Mouse (Mus musculus) CH12.LX (cell line): ENCODE measurements around the gene Fosb. TPM values are rescaled to one million over a fixed set of nuclear protein-coding genes. Genes with fewer than 3 reads are reported as not detected.
"Not testable (repeated sequence)": the region's sequence is repeated elsewhere in the genome, so short reads cannot be mapped to it uniquely, and the experiment has no call there.

ENCODE experiments used
- DNase-seq: peaks from one replicate; pipeline ENCODE4 v3.0.0-alpha.2; 2013; ENCODE audit errors: extremely low read depth
- H3K27ac ChIP-seq: 2 replicates; pipeline ENCODE4 v1.5.1; 2012; ENCODE audit warnings: low read depth, mild to moderate bottlenecking, control low read depth, moderate library complexity; ENCODE audit not compliant: insufficient read depth
- H3K27me3 ChIP-seq: replicated peaks from 2 replicates; pipeline ENCODE3; 2012; ENCODE audit warnings: inconsistent platforms
- H3K36me3 ChIP-seq, 2 experiments: replicated peaks in 1 of 2; 2 replicates each; pipeline versions ENCODE3 to v1.6.1; 2012; ENCODE audit warnings: inconsistent platforms in 1 of 2, low read length in 1 of 2, mild to moderate bottlenecking in 1 of 2, mixed read lengths in 1 of 2, moderate library complexity in 1 of 2; ENCODE audit not compliant: control insufficient read depth in 1 of 2, insufficient read depth in 1 of 2
- H3K4me1 ChIP-seq, 2 experiments: 2 replicates each; pipeline ENCODE4 v1.6.1; 2012; ENCODE audit warnings: inconsistent platforms in 1 of 2, moderate library complexity in 1 of 2; ENCODE audit not compliant: insufficient read depth in 2 of 2, control insufficient read depth in 1 of 2
- H3K4me2 ChIP-seq: 2 replicates; pipeline ENCODE4 v1.6.1; 2012; ENCODE audit warnings: low read depth, mild to moderate bottlenecking, control low read depth; ENCODE audit not compliant: poor library complexity, insufficient read depth, severe bottlenecking
- H3K4me3 ChIP-seq, 3 experiments: fragments of 150-350 bp in 1 of 3; sonication (generic) in 1 of 3; replicated peaks in 1 of 3; 2 replicates each; pipeline versions ENCODE3 to v1.5.1; 2011 to 2012; ENCODE audit warnings: low read depth in 2 of 3, low read length in 2 of 3, mild to moderate bottlenecking in 2 of 3, moderate library complexity in 2 of 3, control low read depth in 1 of 3, improper control_type of control experiment in 1 of 3, inconsistent platforms in 1 of 3, mixed read lengths in 1 of 3; ENCODE audit not compliant: poor library complexity in 1 of 3
- H3K79me2 ChIP-seq: replicated peaks from 2 replicates; pipeline ENCODE4 v1.6.1; 2012; ENCODE audit warnings: mild to moderate bottlenecking, moderate library complexity; ENCODE audit not compliant: control insufficient read depth, poor library complexity, insufficient read depth, severe bottlenecking; ENCODE audit errors: extremely low read depth
- H3K9ac ChIP-seq: 2 replicates; pipeline ENCODE4 v1.6.1; 2012; ENCODE audit warnings: low read depth, mild to moderate bottlenecking, control low read depth, moderate library complexity; ENCODE audit not compliant: insufficient read depth
- H3K9me3 ChIP-seq: replicated peaks from 2 replicates; pipeline ENCODE3; 2012; ENCODE audit warnings: low read length, inconsistent platforms, mixed read lengths
- BHLHE40 ChIP-seq: IDR thresholded peaks from 2 replicates; pipeline ENCODE4 v1.6.1; 2011; ENCODE audit warnings: mild to moderate bottlenecking, low read depth, low read length, improper control_type of control experiment
- CTCF ChIP-seq, 2 experiments: IDR thresholded peaks in 1 of 2; conservative IDR thresholded peaks in 1 of 2; 2 replicates each; pipeline ENCODE4 v1.5.1; 2011 to 2012; ENCODE audit warnings: low read depth in 2 of 2, low read length in 2 of 2, improper control_type of control experiment in 1 of 2, inconsistent platforms in 1 of 2, mild to moderate bottlenecking in 1 of 2, moderate library complexity in 1 of 2
- EP300 ChIP-seq: IDR thresholded peaks from 2 replicates; pipeline ENCODE4 v1.6.1; 2011; ENCODE audit warnings: low read length, improper control_type of control experiment
- ETS1 ChIP-seq: conservative IDR thresholded peaks from 2 replicates; pipeline ENCODE4 v1.6.1; 2012; ENCODE audit warnings: low read depth, mild to moderate bottlenecking, inconsistent platforms, low read length, improper control_type of control experiment, moderate library complexity
- GABPA ChIP-seq: IDR thresholded peaks from 2 replicates; pipeline ENCODE4 v1.6.1; 2012; ENCODE audit warnings: low read depth, low read length, improper control_type of control experiment, inconsistent platforms; ENCODE audit not compliant: insufficient replicate concordance
- IRF4 ChIP-seq: IDR thresholded peaks from 2 replicates; pipeline ENCODE4 v1.6.1; 2014; ENCODE audit warnings: low read depth, mild to moderate bottlenecking, inconsistent platforms, low read length, improper control_type of control experiment
- JUN ChIP-seq: IDR thresholded peaks from 2 replicates; pipeline ENCODE4 v1.6.1; 2011; ENCODE audit warnings: low read depth, mild to moderate bottlenecking, low read length, improper control_type of control experiment, moderate library complexity; ENCODE audit not compliant: insufficient read depth
- MAX ChIP-seq: IDR thresholded peaks from 2 replicates; pipeline ENCODE4 v1.6.1; 2011; ENCODE audit warnings: low read length, improper control_type of control experiment
- NELFE ChIP-seq: IDR thresholded peaks from 2 replicates; pipeline ENCODE4 v1.6.1; 2011; ENCODE audit warnings: low read depth, low read length, improper control_type of control experiment
- POLR2AphosphoS2 ChIP-seq: IDR thresholded peaks from 2 replicates; pipeline ENCODE4 v1.6.1; 2011; ENCODE audit warnings: low read depth, low read length, improper control_type of control experiment
- RAD21 ChIP-seq: IDR thresholded peaks from 2 replicates; pipeline ENCODE4 v1.6.1; 2011; ENCODE audit warnings: low read depth, mild to moderate bottlenecking, low read length, improper control_type of control experiment, moderate library complexity
- RCOR1 ChIP-seq: conservative IDR thresholded peaks from 2 replicates; pipeline ENCODE4 v1.6.1; 2012; ENCODE audit warnings: low read depth, mild to moderate bottlenecking, inconsistent platforms, low read length, improper control_type of control experiment
- SIN3A ChIP-seq: IDR thresholded peaks from 2 replicates; pipeline ENCODE4 v1.6.1; 2012; ENCODE audit warnings: low read length, improper control_type of control experiment, inconsistent platforms
- SMC3 ChIP-seq: IDR thresholded peaks from 2 replicates; pipeline ENCODE4 v1.6.1; 2011; ENCODE audit warnings: low read depth, low read length, improper control_type of control experiment
- USF1 ChIP-seq: IDR thresholded peaks from 2 replicates; pipeline ENCODE4 v1.6.1; 2014; ENCODE audit warnings: low read depth, mild to moderate bottlenecking, inconsistent platforms, low read length, improper control_type of control experiment
- ZMIZ1 ChIP-seq: IDR thresholded peaks from 2 replicates; pipeline ENCODE4 v1.6.1; 2012; ENCODE audit warnings: low read depth, mild to moderate bottlenecking, inconsistent platforms, low read length, improper control_type of control experiment
- dilution Hi-C: fragments of 300-500 bp; cut with MboI; formaldehyde crosslinking; loops from 2 replicates; pipeline ENCODE4 v1.14.3; 2020; ENCODE audit warnings: low sequenced_read_pairs; ENCODE audit not compliant: extremely low pct_unique_long_range_greater_than_20kb, extremely low pct_ligation_motif_present
- in situ Hi-C: fragments of 300-500 bp; cut with MboI; formaldehyde crosslinking; loops from 3 replicates; pipeline ENCODE4 v1.14.3; 2019; ENCODE audit warnings: low sequenced_read_pairs, low pct_ligation_motif_present, low pct_unique_long_range_greater_than_20kb, mixed read lengths
- polyA plus RNA-seq: library from polyadenylated mRNA; unstranded; fragments of >175 nt; gene quantifications from 2 replicates; pipeline ENCODE4 v1.2.1, GENCODE M21; 2012; ENCODE audit warnings: low read depth; ENCODE audit not compliant: insufficient read length
- total RNA-seq, 2 experiments: library from RNA; depleted of rRNA; stranded (reverse); fragments of 300-350 nt in 1 of 2; fragments of >200 nt in 1 of 2; gene quantifications; 2 replicates each; pipeline ENCODE4 v1.2.3; 2012 to 2014

Gene Fosb
- total and polyA plus RNA-seq, 3 experiments, result 0.08 to 0.56 TPM; not detected in 1

GRCm38 (mm10) chr7:19281680-19282304, 28.1 kb downstream of the Fosb start:
- not testable (repeated sequence) for H3K27ac ChIP-seq

GRCm38 (mm10) chr7:19279581-19280114, 30.2 kb downstream of the Fosb start, which contains the start of gene Ppm1n:
Ppm1n (minus strand) TSS chr7:19280064.
- peaks cover 2 to 31% of the 10 kb centered on the region in 2 experiments; a peak in 3 of 4 replicates for H3K4me1 ChIP-seq
- H3K36me3 ChIP-seq, result no peaks in the 10 kb centered on the region
- TF ChIP-seq GABPA (no peak), BHLHE40 (no peak), JUN (no peak), RCOR1 (no peak), ETS1 (no peak), POLR2AphosphoS2 (no peak), NELFE (no peak), USF1 (no peak), ZMIZ1 (no peak), EP300 (no peak), IRF4 (no peak)
- no peak for DNase-seq
- H3K79me2 ChIP-seq, result no peaks in the 10 kb centered on the region
- H3K4me3 ChIP-seq, result no peak within 1 kb of the TSS
- H3K4me2 ChIP-seq, result no peak within 1 kb of the TSS
- peaks cover 18% of the 10 kb centered on the region for H3K27me3 ChIP-seq
- H3K9ac ChIP-seq, result no peak within 1 kb of the TSS
- dilution Hi-C loops, result no loop called here
- H3K9me3 ChIP-seq, result peaks cover 2% of the 10 kb centered on the region
- in situ Hi-C loops, result loop anchor here (5.0 kb wide), 1 partner anchor 97 kb away; no protein-coding TSS in a partner anchor
- no peak within 1 kb of the TSS for H3K27ac ChIP-seq

More at GRCm38 (mm10) chr7:19281680-19282304, 28.1 kb downstream of the Fosb start:
- Histone ChIP-seq H3K4me1 (peaks cover 2 to 20% of the 10 kb centered on the region in 2 experiments; a peak in 3 of 4 replicates), H3K4me3 (peak overlapping the region in 1 of 3 experiments; percentile 58), H3K27me3 (peaks cover 31% of the 10 kb centered on the region), H3K4me2 (0 out of 2 replicates have a peak overlapping the region, but pooled peaks have one; percentile 92)
- H3K9me3 ChIP-seq, H3K9ac ChIP-seq, H3K36me3 ChIP-seq, dilution Hi-C loops, H3K79me2 ChIP-seq: not testable (repeated sequence)
- TF ChIP-seq SMC3 (peak; percentile 58), SIN3A (peak; percentile 47; the same call in 1 of the 2 replicates), CTCF (conservative IDR thresholded peaks at IDR 0.05 in 1 of 2, IDR thresholded peaks at IDR 0.05 in 1 of 2; ENCODE audit: low read depth in 2 of 2, low read length in 2 of 2) (peak; percentile 32 to 64; a peak in 3 of 4 replicates), MAX (peak; percentile 26; the same call in 1 of the 2 replicates), RAD21 (peak; percentile 56)
- DNase-seq, result peak; percentile 54
- in situ Hi-C loops, result loop anchor here (5.0 kb wide), 1 partner anchor 99 kb away; no protein-coding TSS in a partner anchor
